Mouse (Mus musculus) forebrain, postnatal 0 days (tissue): ENCODE results near the gene Hadh. TPM values are rescaled to one million over a fixed set of nuclear protein-coding genes. Genes with fewer than 3 reads are reported as not detected.

Experiments used
- ATAC-seq: fragments of 200-750 bp; cut with Nextera tagmentation; 2 replicates; pipeline ENCODE4 v1.8.0; 2017; ENCODE audit warnings: mild to moderate bottlenecking, moderate library complexity
- DNase-seq: peaks from one replicate; pipeline ENCODE4 v3.0.0-alpha.2; 2015
- H3K27ac ChIP-seq: fragments of 300-500 bp; sonication (generic); 2 replicates; pipeline ENCODE4 v1.5.1; 2014; ENCODE audit warnings: low read depth, mild to moderate bottlenecking, antibody characterized with exemption, low read length, moderate library complexity, mixed read lengths
- H3K27me3 ChIP-seq: fragments of 300-500 bp; sonication (generic); 2 replicates; pipeline ENCODE4 v1.6.1; 2014; ENCODE audit warnings: mild to moderate bottlenecking, low read length, mixed read lengths; ENCODE audit not compliant: insufficient read depth
- H3K36me3 ChIP-seq: fragments of 300-500 bp; sonication (generic); 2 replicates; pipeline ENCODE4 v1.6.1; 2014; ENCODE audit warnings: mild to moderate bottlenecking, moderate library complexity; ENCODE audit not compliant: insufficient read depth
- H3K4me1 ChIP-seq: fragments of 300-500 bp; sonication (generic); 2 replicates; pipeline ENCODE4 v1.6.1; 2014; ENCODE audit warnings: antibody characterized with exemption; ENCODE audit not compliant: insufficient read depth
- H3K4me2 ChIP-seq: fragments of 300-500 bp; sonication (generic); 2 replicates; pipeline ENCODE4 v1.6.1; 2014; ENCODE audit warnings: low read depth, mild to moderate bottlenecking, moderate library complexity
- H3K4me3 ChIP-seq: fragments of 300-500 bp; sonication (generic); 2 replicates; pipeline ENCODE4 v1.5.1; 2014; ENCODE audit warnings: low read depth, low read length, mixed read lengths
- H3K9ac ChIP-seq: fragments of 300-500 bp; sonication (generic); 2 replicates; pipeline ENCODE4 v1.6.1; 2014; ENCODE audit warnings: mild to moderate bottlenecking
- H3K9me3 ChIP-seq: fragments of 300-500 bp; sonication (generic); 2 replicates; pipeline ENCODE4 v1.6.1; 2016; ENCODE audit warnings: low read length
- CTCF ChIP-seq: sonication (generic); IDR thresholded peaks from 2 replicates; pipeline ENCODE4 v1.5.1; 2016; ENCODE audit warnings: antibody characterized with exemption, control low read depth, low read depth
- WGBS: fragments of 180-500 bp; shearing (Covaris S2); extraction: QIAGEN DNeasy Blood & Tissue Kit; methylation state at CpG from one replicate; pipeline ENCODE4 v1.1.7; 2014; 5-methylcytosine and 5-hydroxymethylcytosine counted together
- polyA plus RNA-seq: library from polyadenylated mRNA; unstranded; fragments of >200 nt; fragmentation: Nextera tagmentation; extraction: Ambion mirVana; gene quantifications from 2 replicates; pipeline ENCODE4 v1.2.1, GENCODE M21; 2015
- total RNA-seq: library from RNA; depleted of rRNA; stranded (reverse); fragments of >200 nt; gene quantifications from 2 replicates; pipeline ENCODE4 v1.2.3, GENCODE M21; 2014

Hadh gene
- total and polyA plus RNA-seq, 2 experiments from 2014 or later, result 21.0 to 33.0 TPM

GRCm38 (mm10) chr3:131307811-131308210 is 35.9 kb upstream of the Hadh start:
- no peak for TF ChIP-seq CTCF
- no peak overlapping the region for H3K27ac ChIP-seq
- H3K9me3 ChIP-seq, result no peaks in the 10 kb centered on the region
- H3K9ac ChIP-seq, result no peak overlapping the region
- H3K27me3 ChIP-seq, result no peaks in the 10 kb centered on the region
- ATAC-seq, result no peak
- H3K4me2 ChIP-seq, result no peak overlapping the region
- no peak for DNase-seq
- H3K4me3 ChIP-seq, result no peak overlapping the region
- H3K4me1 ChIP-seq, result no peaks in the 10 kb centered on the region
- 89% methylated on average over 3 of the region's 3 CpGs for WGBS
- no peaks in the 10 kb centered on the region for H3K36me3 ChIP-seq

DNA sequence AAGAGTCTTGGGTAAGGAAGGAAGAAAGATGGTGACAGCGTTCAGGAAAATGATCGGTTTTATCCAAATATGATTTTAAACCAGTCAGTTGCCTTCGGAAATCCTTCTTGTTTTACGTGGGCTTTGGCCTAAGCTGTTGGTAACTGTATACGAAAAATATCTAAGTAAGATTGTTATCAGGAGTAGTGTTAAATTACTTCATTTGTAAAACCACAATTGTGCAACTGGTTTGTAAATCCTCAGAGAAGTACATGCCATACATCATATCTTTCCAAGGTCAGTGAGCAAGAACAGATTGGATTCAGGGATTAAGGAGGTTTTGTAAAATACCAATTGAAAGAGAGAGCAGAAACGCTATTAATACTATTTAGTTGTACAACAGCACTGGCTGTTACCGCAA is 34.4 kb upstream of the Hadh start:
- Histone ChIP-seq H3K36me3 (no peaks in the 10 kb centered on the region), H3K4me2 (no peak overlapping the region), H3K9me3 (no peaks in the 10 kb centered on the region), H3K4me1 (no peaks in the 10 kb centered on the region), H3K27me3 (no peaks in the 10 kb centered on the region), H3K9ac (no peak overlapping the region), H3K27ac (no peak overlapping the region), H3K4me3 (no peak overlapping the region)
- DNase-seq (no peak), ATAC-seq (no peak)
- no peak for TF ChIP-seq CTCF
- 87% methylated on average over 7 of the region's 7 CpGs for WGBS

DNA sequence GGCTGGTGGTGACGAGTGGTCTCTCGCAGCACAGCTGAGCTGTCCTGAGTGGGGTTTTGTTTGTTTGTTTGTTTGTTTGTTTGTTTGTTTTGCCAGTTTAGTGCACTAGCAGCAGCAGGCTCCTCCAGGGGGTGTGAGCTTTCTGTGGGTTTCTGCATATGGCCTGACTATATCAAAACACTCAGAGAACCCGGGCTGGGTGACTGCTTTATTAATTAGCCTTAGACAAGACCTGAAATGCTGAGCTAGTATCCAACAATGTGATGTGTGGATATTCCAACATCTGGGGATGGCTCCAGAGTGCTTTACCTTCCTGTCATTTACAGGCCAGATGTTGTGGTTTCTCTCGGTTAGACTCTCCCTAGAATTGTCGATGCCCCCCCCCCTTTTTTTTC is 31.4 kb upstream of the Hadh start:
- H3K9me3 ChIP-seq, result no peaks in the 10 kb centered on the region
- no peak overlapping the region for H3K27ac ChIP-seq
- no peak for TF ChIP-seq CTCF
- H3K4me3 ChIP-seq, result peak overlapping the region; percentile 61
- H3K27me3 ChIP-seq, result no peaks in the 10 kb centered on the region
- DNase-seq (no peak), ATAC-seq (no peak)
- peak overlapping the region; percentile 70 for H3K9ac ChIP-seq
- H3K4me1 ChIP-seq, result no peaks in the 10 kb centered on the region
- 19% methylated on average over 5 of the region's 5 CpGs for WGBS
- H3K4me2 ChIP-seq, result peak overlapping the region; percentile 86
- no peaks in the 10 kb centered on the region for H3K36me3 ChIP-seq

DNA sequence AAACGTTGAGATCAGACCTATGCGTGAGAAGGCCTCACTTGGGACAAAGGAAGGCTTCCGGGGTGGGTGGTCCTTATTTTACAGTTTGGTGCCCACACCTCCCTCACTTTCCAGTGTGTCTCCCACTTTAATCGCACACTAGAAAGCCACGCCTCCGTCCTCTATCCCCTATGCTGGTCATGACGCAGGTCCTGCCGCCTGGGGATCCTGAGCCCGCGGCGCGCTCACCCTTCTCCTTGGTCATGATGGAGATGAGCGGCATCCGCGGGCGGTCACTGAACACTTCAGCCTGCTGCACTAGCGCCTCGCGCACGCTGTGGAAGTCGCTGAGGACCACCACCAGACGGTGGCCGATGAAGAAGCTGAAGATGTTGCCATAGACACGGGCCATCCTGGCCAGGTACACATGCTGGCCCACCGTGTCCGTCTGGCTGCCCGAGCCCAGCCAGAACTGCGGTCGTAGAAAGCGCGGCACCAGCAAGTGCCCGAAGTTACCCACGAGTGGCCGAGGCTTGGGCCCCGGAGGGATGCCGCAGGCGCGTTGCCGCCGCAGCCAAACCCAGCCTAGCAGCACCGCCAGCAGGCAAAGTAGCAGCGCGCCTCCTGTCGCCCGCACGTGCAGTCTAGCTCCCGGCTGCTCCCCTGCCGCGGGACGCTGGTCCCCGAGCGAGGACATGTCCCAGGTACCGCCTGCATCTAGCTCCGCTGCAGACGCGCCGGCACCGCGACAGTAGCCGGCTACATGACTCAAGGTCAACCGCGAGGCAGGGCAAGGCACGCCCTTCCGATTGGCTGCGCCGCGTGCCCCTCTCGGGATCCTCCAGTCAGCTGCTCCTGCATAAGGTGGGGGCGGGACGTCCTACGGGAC is 30.8 kb upstream of the Hadh start, which contains the start of gene Cyp2u1:
Cyp2u1 (minus strand) TSS at position 776 of the 868 bp plus-strand sequence.
- peak; percentile 68 for TF ChIP-seq CTCF
- 0 out of 2 replicates have a peak, but pooled peaks cover 2% of the 10 kb centered on the region for H3K36me3 ChIP-seq
- peak within 1 kb of the TSS; percentile 70 for H3K9ac ChIP-seq
- no peaks in the 10 kb centered on the region for H3K9me3 ChIP-seq
- ATAC-seq, result peak; percentile 98
- H3K4me3 ChIP-seq, result peak within 1 kb of the TSS; percentile 61
- no peaks in the 10 kb centered on the region for H3K4me1 ChIP-seq
- H3K27me3 ChIP-seq, result no peaks in the 10 kb centered on the region
- WGBS, result 2% methylated on average over 71 of the region's 71 CpGs
- DNase-seq, result peak; percentile 92
- peak within 1 kb of the TSS; percentile 77 for H3K27ac ChIP-seq
- H3K4me2 ChIP-seq, result peak within 1 kb of the TSS; percentile 86

- WGBS, result 7% methylated on average over 6 of the region's 6 CpGs
- ATAC-seq (no peak), DNase-seq (peak; percentile 68)
- peaks cover 20% of the 10 kb centered on the region; the same call in 1 of the 2 replicates for H3K36me3 ChIP-seq
- no peaks in the 10 kb centered on the region for H3K9me3 ChIP-seq
- no peaks in the 10 kb centered on the region for H3K27me3 ChIP-seq
- H3K27ac ChIP-seq, result no peak overlapping the region
- no peak overlapping the region for H3K4me2 ChIP-seq
- no peak overlapping the region for H3K4me3 ChIP-seq
- no peaks in the 10 kb centered on the region for H3K4me1 ChIP-seq
- peak; percentile 81 for TF ChIP-seq CTCF
- no peak overlapping the region for H3K9ac ChIP-seq
Observed at GRCm38 (mm10) chr3:131299908-131300307, 28.0 kb upstream of the Hadh start.

DNA sequence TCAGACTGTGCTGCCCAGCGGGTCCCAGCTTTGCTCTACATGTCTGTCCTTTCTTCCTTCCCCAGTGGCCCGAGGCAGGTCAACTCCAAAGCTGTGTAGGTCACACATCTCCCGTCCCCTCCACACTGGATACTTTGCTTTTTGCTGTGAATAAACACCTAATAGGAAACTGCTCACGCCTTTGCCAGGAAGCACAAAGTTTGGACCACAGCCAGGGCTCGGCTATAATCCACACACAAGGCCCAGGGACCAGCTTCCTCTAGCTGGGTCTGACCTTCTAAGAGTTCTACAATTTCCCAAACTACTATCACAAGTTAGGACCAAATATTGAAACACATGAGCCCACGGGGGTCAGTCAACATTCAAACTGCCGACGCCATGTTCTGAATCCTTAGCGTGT is 27.2 kb upstream of the Hadh start:
- H3K36me3 ChIP-seq, result peaks cover 20% of the 10 kb centered on the region; the same call in 1 of the 2 replicates
- no peak for TF ChIP-seq CTCF
- H3K9me3 ChIP-seq, result no peaks in the 10 kb centered on the region
- H3K9ac ChIP-seq, result no peak overlapping the region
- no peak for DNase-seq
- H3K27me3 ChIP-seq, result no peaks in the 10 kb centered on the region
- H3K4me1 ChIP-seq, result no peaks in the 10 kb centered on the region
- no peak overlapping the region for H3K27ac ChIP-seq
- WGBS, result 79% methylated on average over 9 of the region's 9 CpGs
- no peak overlapping the region for H3K4me2 ChIP-seq
- H3K4me3 ChIP-seq, result no peak overlapping the region
- no peak for ATAC-seq

DNA sequence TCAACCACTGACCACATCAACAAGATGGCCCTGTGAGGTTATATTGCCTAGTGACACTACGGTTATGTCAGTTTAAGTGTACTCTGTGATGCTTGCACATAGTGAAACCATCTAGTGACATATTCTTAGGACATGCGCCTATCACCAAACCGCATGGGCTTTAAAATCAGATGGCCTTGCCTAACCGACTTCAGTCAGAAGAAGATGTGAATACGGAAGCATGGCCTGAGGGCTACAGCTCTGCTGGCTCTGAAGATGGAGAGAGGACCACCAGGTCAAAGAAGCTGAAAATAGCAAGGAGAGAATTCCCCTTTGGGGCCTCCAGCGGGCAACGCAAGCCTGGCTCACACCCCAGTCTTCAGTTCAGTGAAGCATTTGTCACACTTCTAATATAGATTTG is 25.0 kb upstream of the Hadh start:
- TF ChIP-seq CTCF, result no peak
- Histone ChIP-seq H3K4me3 (no peak overlapping the region), H3K36me3 (peaks cover 20% of the 10 kb centered on the region), H3K9me3 (no peaks in the 10 kb centered on the region), H3K9ac (no peak overlapping the region), H3K4me1 (no peaks in the 10 kb centered on the region), H3K27ac (no peak overlapping the region), H3K4me2 (no peak overlapping the region), H3K27me3 (no peaks in the 10 kb centered on the region)
- WGBS, result 91% methylated on average over 7 of the region's 7 CpGs
- DNase-seq (no peak), ATAC-seq (no peak)
